Mouse (Mus musculus) right cerebral cortex, postnatal 4 days (tissue): Measurements from ENCODE around the gene Ghitm.
"Not testable (repeated sequence)": the region's sequence is repeated elsewhere in the genome, so short reads cannot be mapped to it uniquely, and the experiment has no call there.

Experiments
- DNase-seq: peaks from one replicate; pipeline ENCODE4 v3.0.0-alpha.2; 2022

Gene Ghitm

GRCm38 (mm10) chr14:37135127-37135593, at the start of gene Ghitm:
Ghitm (minus strand) TSS chr14:37135272.
- peak; percentile 90 for DNase-seq

GRCm38 (mm10) chr14:37184871-37185270, 49.8 kb upstream of the Ghitm start:
- no peak for DNase-seq

GRCm38 (mm10) chr14:37174484-37174883, 39.4 kb upstream of the Ghitm start:
- DNase-seq, result no peak

DNA sequence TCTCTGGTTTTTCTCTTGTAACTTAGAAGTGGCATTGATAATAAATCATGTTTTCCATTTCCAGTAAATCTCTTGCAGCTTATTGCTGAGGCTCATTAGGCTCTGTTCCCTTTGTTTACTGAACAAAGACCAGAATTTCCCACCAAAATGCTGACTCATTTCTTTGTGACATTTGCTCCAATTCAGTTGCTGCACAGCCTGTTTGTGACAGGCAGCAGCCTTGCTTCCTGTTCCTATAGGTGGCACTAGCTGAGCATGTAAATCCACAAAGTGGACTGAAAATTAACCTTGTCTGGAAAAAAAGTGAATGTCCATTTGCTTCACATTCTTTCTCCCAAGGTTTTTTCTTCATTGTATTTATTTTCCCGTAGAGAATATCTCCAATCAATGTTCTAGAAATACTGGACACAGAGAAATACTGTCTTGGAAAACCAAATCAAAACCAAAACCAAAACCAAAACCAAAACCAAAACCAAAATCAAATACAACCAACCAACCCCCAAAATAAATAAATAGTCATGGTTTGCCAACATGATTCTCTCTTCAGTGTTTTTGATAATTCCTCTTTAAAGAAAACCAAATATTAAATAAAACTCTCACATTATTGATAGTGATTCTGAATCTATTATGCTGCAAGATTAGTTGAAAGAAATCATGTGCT, 30.3 kb upstream of the Ghitm start:
- no peak for DNase-seq

DNA sequence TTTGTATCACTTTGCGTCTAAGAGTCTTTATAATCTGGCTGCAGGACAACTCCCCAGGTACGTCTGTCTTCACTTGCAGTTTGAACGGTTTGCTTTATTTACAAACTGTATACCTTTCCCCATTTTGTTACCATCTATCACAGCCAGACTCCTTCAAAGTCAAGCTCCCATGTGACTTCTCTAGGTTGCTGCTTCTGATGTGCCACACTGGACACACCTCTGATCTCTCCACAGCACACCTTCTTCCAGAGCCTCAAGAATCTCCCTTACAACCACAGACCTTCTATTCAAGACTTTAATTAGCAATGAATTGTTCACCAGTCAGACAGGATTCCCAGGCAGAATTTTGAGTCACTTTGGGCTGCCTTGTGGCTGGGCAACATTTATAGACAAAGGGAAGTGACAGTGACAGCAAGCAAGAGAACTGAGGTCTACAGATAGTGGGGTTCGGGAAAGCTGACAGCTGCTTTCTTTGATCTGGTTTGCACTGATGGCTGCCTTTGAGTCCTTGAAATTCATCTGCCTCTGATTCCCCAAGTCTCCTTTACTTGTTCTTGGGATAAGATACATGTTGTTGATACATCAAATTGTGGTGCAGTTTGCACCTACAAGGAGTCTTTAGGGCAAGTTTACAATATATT, 29.4 kb upstream of the Ghitm start:
- DNase-seq, result no peak

GRCm38 (mm10) chr14:37163277-37163956, 28.3 kb upstream of the Ghitm start:
- no peak for DNase-seq

DNA sequence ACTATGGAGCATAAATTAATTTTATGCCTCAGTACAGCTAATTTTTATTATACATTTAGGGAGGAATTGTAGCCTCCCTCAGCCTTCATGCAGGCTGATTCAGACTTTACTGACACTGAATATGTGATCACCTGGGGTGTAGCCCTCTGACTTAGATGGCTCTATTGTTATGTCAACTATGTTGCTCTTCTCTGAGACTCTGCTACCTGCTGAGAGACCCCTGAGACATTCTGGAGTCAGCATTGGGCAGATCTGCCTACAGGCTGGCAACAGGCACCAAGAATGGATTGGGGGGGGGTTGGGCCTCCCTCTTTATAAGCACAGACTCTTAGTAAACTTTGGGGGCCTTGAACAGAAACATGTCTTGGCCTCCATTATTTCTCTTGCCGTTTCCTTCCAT, 19.3 kb upstream of the Ghitm start:
- no peak for DNase-seq

DNA sequence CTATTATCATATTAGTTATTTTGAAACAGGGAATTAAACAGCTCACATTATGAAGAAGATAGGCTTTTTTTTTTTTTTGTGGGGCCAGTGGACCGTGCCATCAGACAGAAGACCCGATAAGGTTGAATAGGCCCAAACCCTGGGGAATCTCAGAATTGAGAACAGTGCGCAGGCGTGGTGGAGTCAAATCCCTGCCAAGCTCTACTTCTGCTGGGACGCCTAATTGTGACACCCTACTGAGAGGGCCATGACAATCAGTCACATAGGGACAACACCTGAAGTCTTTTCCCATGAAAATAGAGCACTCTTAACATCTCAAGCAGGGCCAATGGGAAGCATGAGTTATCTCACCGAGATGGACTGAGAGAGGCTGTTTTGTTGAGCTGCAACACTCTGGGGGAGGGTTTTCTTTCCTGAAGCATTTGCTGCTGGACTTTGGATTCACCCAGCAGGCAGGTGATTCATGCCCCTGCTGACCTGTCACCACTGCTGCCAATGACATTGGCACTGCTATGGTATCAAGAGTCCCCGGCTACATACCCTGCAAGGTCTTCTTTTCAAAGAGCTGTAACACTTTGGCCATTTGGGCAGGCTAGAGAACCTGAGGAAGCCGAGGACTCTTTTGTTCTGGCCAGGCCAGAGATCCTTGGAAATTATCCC, 4.1 kb upstream of the Ghitm start:
- no peak for DNase-seq

- not testable (repeated sequence) for DNase-seq
Measured at GRCm38 (mm10) chr14:37137596-37137995, 2.5 kb upstream of the Ghitm start.

- no peak for DNase-seq
Measured at GRCm38 (mm10) chr14:37136110-37136509, 1.0 kb upstream of the Ghitm start.

GRCm38 (mm10) chr14:37135671-37136070, 599 bp upstream of the Ghitm start:
- DNase-seq, result no peak

DNA sequence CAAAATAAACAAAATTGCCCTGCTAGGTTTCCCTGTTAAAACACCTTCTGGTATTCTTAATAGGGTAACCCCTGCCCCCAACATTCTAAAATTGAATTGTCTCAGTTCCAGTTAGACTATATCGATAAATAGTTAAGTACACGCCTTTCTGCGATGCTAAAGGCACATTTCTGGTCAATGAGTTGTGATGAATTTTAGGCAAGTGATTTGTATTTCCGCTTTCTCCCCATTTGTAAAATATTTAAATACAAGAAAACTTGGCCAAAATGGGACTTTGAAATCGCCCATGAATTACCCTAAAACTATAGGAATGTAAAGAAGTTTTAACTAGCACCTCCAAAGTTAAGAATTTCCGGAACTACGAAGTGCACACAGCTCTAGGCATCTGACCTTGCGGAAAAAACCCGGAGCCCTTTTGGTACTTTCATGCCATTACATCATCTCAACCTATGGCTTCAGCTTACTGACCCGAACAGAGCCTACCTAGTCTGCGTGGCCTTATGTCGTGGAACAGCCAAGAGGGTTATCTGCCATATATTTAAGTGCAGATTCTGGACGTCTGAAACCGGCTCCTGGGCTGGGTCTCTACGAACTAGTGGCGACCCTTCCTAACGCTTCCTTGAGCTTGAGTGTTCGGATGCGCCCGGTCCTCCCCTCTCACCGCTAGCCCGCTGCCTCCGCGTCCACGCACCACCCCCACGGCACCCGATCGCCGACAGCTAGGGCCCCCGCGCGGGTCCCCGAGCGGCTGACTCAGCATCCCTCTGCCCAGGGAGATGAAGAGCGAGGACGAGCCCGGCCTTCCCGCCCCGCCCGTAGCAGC, 557 bp downstream of the Ghitm start:
- DNase-seq, result no peak

- peak; percentile 59 for DNase-seq
Measured at GRCm38 (mm10) chr14:37127652-37128051, 7.4 kb downstream of the Ghitm start.

- DNase-seq, result no peak
Measured at GRCm38 (mm10) chr14:37119233-37119632, 15.8 kb downstream of the Ghitm start.

DNA sequence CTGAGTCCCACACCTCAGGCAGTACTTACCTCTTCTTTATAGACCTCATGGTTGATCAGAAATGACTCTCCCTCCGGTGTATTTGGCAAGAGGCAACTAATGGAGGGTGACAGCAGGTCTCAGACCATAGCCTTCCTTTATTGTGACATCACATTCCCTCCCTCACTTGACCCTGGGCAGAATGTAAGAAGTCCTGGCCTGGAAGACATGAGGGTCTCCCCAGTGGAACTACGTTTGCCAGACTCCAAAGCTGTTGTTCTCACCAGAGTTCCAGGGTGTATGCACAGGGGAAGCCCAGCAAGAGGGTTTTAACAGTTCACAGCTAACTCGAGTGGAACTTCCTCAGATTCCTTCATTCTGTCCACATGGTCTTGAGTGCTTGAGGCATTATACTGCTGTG, 21.1 kb downstream of the Ghitm start, which contains the start of gene 2610528A11Rik:
Gene 2610528A11Rik, minus strand, starts transcription at position 101 of the 400 bp plus-strand sequence.
- no peak for DNase-seq

- DNase-seq, result no peak
Measured at GRCm38 (mm10) chr14:37112931-37113330, 22.1 kb downstream of the Ghitm start.

DNA sequence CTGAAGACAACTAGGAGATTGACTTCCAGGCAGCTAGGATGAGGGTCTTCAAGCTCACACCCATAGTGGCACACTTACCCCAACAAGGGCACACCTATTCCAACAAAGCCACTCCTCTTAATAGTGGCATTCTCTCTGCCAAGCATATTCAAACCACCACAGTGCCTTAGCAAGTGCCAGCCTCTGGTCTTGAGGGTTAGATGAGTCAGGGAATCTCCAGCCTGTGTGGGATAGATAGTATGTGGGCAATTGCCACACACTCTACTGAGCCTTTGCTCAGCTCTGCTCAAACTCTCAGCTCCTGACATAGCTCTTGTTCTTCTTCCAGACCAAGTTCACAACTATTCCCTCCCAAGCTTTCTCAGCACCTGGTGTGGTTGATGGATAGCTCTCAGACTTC, 23.7 kb downstream of the Ghitm start:
- no peak for DNase-seq

GRCm38 (mm10) chr14:37110456-37110855, 24.6 kb downstream of the Ghitm start:
- no peak for DNase-seq

- no peak for DNase-seq
Measured at GRCm38 (mm10) chr14:37109975-37110374, 25.1 kb downstream of the Ghitm start.

DNA sequence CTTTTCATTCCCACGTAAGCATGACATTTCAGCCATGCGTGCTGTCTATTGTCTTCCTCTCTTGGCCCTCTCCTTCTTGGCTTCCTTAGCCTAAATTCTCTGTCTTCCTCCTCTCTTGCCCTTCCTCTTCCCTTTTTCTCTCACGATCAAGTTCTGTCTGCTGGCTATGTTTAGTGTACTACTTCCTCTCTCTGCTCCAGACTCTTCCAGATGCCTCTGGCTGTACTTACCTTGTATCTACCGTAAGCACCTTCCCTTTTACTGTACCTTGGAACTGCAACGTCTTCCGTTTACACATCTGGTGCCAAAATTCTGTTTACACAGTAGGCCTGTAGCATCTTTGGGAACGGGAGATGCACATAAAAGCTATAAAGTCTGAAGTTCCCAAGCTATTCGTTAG, 25.6 kb downstream of the Ghitm start:
- no peak for DNase-seq

GRCm38 (mm10) chr14:37105846-37106245, 29.2 kb downstream of the Ghitm start:
- no peak for DNase-seq

DNA sequence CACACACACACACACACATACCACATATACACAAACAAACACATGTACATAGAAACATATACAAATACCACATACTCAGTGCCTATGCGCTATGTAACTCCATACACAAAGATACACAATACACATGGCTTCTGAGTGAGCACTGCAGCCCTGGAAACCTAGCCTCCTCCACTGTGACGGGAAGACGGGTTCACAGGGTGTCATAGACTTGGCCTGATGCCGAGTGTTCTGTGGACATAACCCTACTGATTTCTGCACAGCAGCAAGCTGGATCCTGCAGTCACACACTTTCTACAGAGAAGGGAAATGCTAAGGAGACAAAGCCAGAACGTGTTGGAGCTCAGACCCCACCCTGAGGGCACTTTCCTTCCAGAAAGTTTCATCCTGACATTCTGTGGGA, 30.3 kb downstream of the Ghitm start:
- DNase-seq, result no peak

DNA sequence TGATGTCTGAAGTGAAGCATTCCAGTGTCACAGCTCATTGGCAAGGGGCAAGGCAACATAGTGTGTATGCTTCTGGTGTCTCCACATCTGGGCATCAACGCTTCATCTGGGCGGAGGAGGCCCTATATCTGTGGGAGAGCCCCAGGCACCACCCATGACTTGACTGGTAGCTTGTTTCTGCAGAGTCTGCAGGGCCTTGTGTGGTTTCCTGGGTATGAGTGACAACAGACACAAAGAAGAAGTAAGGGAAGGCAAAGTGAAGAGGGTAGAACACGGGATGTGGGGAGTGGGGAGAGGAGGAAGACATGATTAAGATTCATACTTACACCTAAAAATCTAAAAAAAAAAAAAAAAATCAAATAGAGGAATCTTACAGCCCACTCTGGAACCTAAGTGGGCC, 32.6 kb downstream of the Ghitm start:
- no peak for DNase-seq
